Mouse (Mus musculus): ENCODE results near the gene Ppp1r15a. TPM values are rescaled to one million over a fixed set of nuclear protein-coding genes. Genes with fewer than 3 reads are reported as not detected.

Gene Ppp1r15a
- polyA plus RNA-seq, 1 experiment from 2014 or later = 14.6 TPM

Other genes with a start within 250 kb of the Ppp1r15a start
- gene Slc6a21, start 248.8 kb downstream of the Ppp1r15a start, polyA plus RNA-seq (2016; fragmentation: Nextera tagmentation; extraction: Ambion mirVana) = not detected in 2 replicates
- 4.6 and 6.6 TPM in 2 replicates for gene Trpm4, start 192.5 kb downstream of the Ppp1r15a start, polyA plus RNA-seq (2016; fragmentation: Nextera tagmentation; extraction: Ambion mirVana)
- gene Hrc, start 191.0 kb downstream of the Ppp1r15a start, polyA plus RNA-seq (2016; fragmentation: Nextera tagmentation; extraction: Ambion mirVana) = 0.13 and 0.20 TPM in 2 replicates
- gene Ppfia3, start 159.2 kb downstream of the Ppp1r15a start, polyA plus RNA-seq (2016; fragmentation: Nextera tagmentation; extraction: Ambion mirVana) = 12.6 and 14.9 TPM in 2 replicates
- 3.1 TPM in 2 replicates for gene Lin7b, start 155.7 kb downstream of the Ppp1r15a start, polyA plus RNA-seq (2016; fragmentation: Nextera tagmentation; extraction: Ambion mirVana)
- gene Snrnp70, start 130.5 kb downstream of the Ppp1r15a start, polyA plus RNA-seq (2016; fragmentation: Nextera tagmentation; extraction: Ambion mirVana) = 313 and 314 TPM in 2 replicates
- gene Kcna7, start 120.6 kb downstream of the Ppp1r15a start, polyA plus RNA-seq (2016; fragmentation: Nextera tagmentation; extraction: Ambion mirVana) = not detected in 2 replicates
- gene Ntf5, start 112.6 kb downstream of the Ppp1r15a start, polyA plus RNA-seq (2016; fragmentation: Nextera tagmentation; extraction: Ambion mirVana) = 0.32 and 0.65 TPM in 2 replicates
- 0.50 TPM in 1 of 2 replicates, not detected in the other for gene Lhb, start 105.4 kb downstream of the Ppp1r15a start, polyA plus RNA-seq (2016; fragmentation: Nextera tagmentation; extraction: Ambion mirVana)
- gene Gys1, start 91.4 kb downstream of the Ppp1r15a start, polyA plus RNA-seq (2016; fragmentation: Nextera tagmentation; extraction: Ambion mirVana) = 28.7 and 30.7 TPM in 2 replicates
- gene Ruvbl2, start 88.2 kb downstream of the Ppp1r15a start, polyA plus RNA-seq (2016; fragmentation: Nextera tagmentation; extraction: Ambion mirVana) = 167 and 175 TPM in 2 replicates
- gene Ftl1, start 66.4 kb downstream of the Ppp1r15a start, polyA plus RNA-seq (2016; fragmentation: Nextera tagmentation; extraction: Ambion mirVana) = 5,523 and 5,537 TPM in 2 replicates
- 240 and 256 TPM in 2 replicates for gene Bax, start 59.4 kb downstream of the Ppp1r15a start, polyA plus RNA-seq (2016; fragmentation: Nextera tagmentation; extraction: Ambion mirVana)
- gene Tulp2, start 44.4 kb downstream of the Ppp1r15a start, polyA plus RNA-seq (2016; fragmentation: Nextera tagmentation; extraction: Ambion mirVana) = 0.29 and 0.34 TPM in 2 replicates
- gene Gm45808, start 39.5 kb downstream of the Ppp1r15a start, polyA plus RNA-seq (2016; fragmentation: Nextera tagmentation; extraction: Ambion mirVana) = not detected in 2 replicates
- 3.0 and 3.6 TPM in 2 replicates for gene Dhdh, start 37.5 kb downstream of the Ppp1r15a start, polyA plus RNA-seq (2016; fragmentation: Nextera tagmentation; extraction: Ambion mirVana)
- 89.5 and 90.5 TPM in 2 replicates for gene Nucb1, start 15.9 kb downstream of the Ppp1r15a start, polyA plus RNA-seq (2016; fragmentation: Nextera tagmentation; extraction: Ambion mirVana)
- gene Plekha4, start 62 bp upstream of the Ppp1r15a start, polyA plus RNA-seq (2016; fragmentation: Nextera tagmentation; extraction: Ambion mirVana) = 0.74 and 1.0 TPM in 2 replicates
- gene Hsd17b14, start 28.6 kb upstream of the Ppp1r15a start, polyA plus RNA-seq (2016; fragmentation: Nextera tagmentation; extraction: Ambion mirVana) = 0.42 and 0.52 TPM in 2 replicates
- gene Bcat2, start 43.9 kb upstream of the Ppp1r15a start, polyA plus RNA-seq (2016; fragmentation: Nextera tagmentation; extraction: Ambion mirVana) = 18.3 and 22.2 TPM in 2 replicates
- gene Fgf21, start 89.2 kb upstream of the Ppp1r15a start, polyA plus RNA-seq (2016; fragmentation: Nextera tagmentation; extraction: Ambion mirVana) = not detected in 2 replicates
- 0.10 and 0.24 TPM in 2 replicates for gene Fut1, start 91.0 kb upstream of the Ppp1r15a start, polyA plus RNA-seq (2016; fragmentation: Nextera tagmentation; extraction: Ambion mirVana)
- gene Izumo1, start 95.5 kb upstream of the Ppp1r15a start, polyA plus RNA-seq (2016; fragmentation: Nextera tagmentation; extraction: Ambion mirVana) = 0.13 TPM in 1 of 2 replicates, not detected in the other
- 8.3 and 8.9 TPM in 2 replicates for gene Rasip1, start 101.2 kb upstream of the Ppp1r15a start, polyA plus RNA-seq (2016; fragmentation: Nextera tagmentation; extraction: Ambion mirVana)
- 2.6 and 3.1 TPM in 2 replicates for gene Mamstr, start 113.7 kb upstream of the Ppp1r15a start, polyA plus RNA-seq (2016; fragmentation: Nextera tagmentation; extraction: Ambion mirVana)
- gene Fut2, start 140.1 kb upstream of the Ppp1r15a start, polyA plus RNA-seq (2016; fragmentation: Nextera tagmentation; extraction: Ambion mirVana) = 0.11 TPM in 1 of 2 replicates, not detected in the other
- gene Ntn5, start 157.8 kb upstream of the Ppp1r15a start, polyA plus RNA-seq (2016; fragmentation: Nextera tagmentation; extraction: Ambion mirVana) = 0.23 and 0.33 TPM in 2 replicates
- 0.64 and 0.68 TPM in 2 replicates for gene Sec1, start 168.1 kb upstream of the Ppp1r15a start, polyA plus RNA-seq (2016; fragmentation: Nextera tagmentation; extraction: Ambion mirVana)
- 10.2 and 11.0 TPM in 2 replicates for gene Car11, start 173.6 kb upstream of the Ppp1r15a start, polyA plus RNA-seq (2016; fragmentation: Nextera tagmentation; extraction: Ambion mirVana)
- 3.8 and 3.9 TPM in 2 replicates for gene Dbp, start 178.8 kb upstream of the Ppp1r15a start, polyA plus RNA-seq (2016; fragmentation: Nextera tagmentation; extraction: Ambion mirVana)
- gene Rpl18, start 189.2 kb upstream of the Ppp1r15a start, polyA plus RNA-seq (2016; fragmentation: Nextera tagmentation; extraction: Ambion mirVana) = 707 and 745 TPM in 2 replicates
- 26.5 and 30.1 TPM in 2 replicates for gene Sphk2, start 191.7 kb upstream of the Ppp1r15a start, polyA plus RNA-seq (2016; fragmentation: Nextera tagmentation; extraction: Ambion mirVana)
- 1.1 and 1.5 TPM in 2 replicates for gene Fam83e, start 194.9 kb upstream of the Ppp1r15a start, polyA plus RNA-seq (2016; fragmentation: Nextera tagmentation; extraction: Ambion mirVana)
- gene Spaca4, start 199.5 kb upstream of the Ppp1r15a start, polyA plus RNA-seq (2016; fragmentation: Nextera tagmentation; extraction: Ambion mirVana) = not detected in 2 replicates

Data from forebrain, embryonic 12.5 days (tissue).